Mouse (Mus musculus) limb, embryonic 15.5 days (tissue): ENCODE measurements around the gene Chd2. TPM values are rescaled to one million over a fixed set of nuclear protein-coding genes. Genes with fewer than 3 reads are reported as not detected.
"Not testable (repeated sequence)": the region's sequence is repeated elsewhere in the genome, so short reads cannot be mapped to it uniquely, and the experiment has no call there.

ENCODE experiments used
- ATAC-seq: fragments of 200-750 bp; cut with Nextera tagmentation; 2 replicates; pipeline ENCODE4 v1.8.0; 2017; ENCODE audit warnings: low read depth, moderate TSS enrichment; ENCODE audit not compliant: insufficient number of reproducible peaks, low FRiP score, low TSS enrichment
- H3K27ac ChIP-seq: fragments of 300-500 bp; sonication (generic); 2 replicates; pipeline ENCODE4 v1.5.1; 2015; ENCODE audit warnings: moderate library complexity, mild to moderate bottlenecking, inconsistent platforms
- H3K27me3 ChIP-seq: fragments of 300-500 bp; sonication (generic); 2 replicates; pipeline ENCODE4 v1.6.1; 2015; ENCODE audit warnings: inconsistent platforms
- H3K36me3 ChIP-seq: fragments of 300-500 bp; sonication (generic); 2 replicates; pipeline ENCODE4 v1.6.1; 2015; ENCODE audit warnings: inconsistent platforms
- H3K4me1 ChIP-seq: fragments of 300-500 bp; sonication (generic); 2 replicates; pipeline ENCODE4 v1.6.1; 2015; ENCODE audit warnings: inconsistent platforms
- H3K4me2 ChIP-seq: fragments of 300-500 bp; sonication (generic); 2 replicates; pipeline ENCODE4 v1.6.1; 2015; ENCODE audit warnings: mild to moderate bottlenecking, inconsistent platforms
- H3K4me3 ChIP-seq: fragments of 300-500 bp; sonication (generic); 2 replicates; pipeline ENCODE4 v1.5.1; 2015; ENCODE audit warnings: mild to moderate bottlenecking, inconsistent platforms
- H3K9ac ChIP-seq: fragments of 300-500 bp; sonication (generic); 2 replicates; pipeline ENCODE4 v1.6.1; 2015; ENCODE audit warnings: inconsistent platforms
- H3K9me3 ChIP-seq: fragments of 300-500 bp; sonication (generic); 2 replicates; pipeline ENCODE4 v1.6.1; 2016; ENCODE audit warnings: inconsistent platforms
- WGBS: fragments of 180-500 bp; shearing (Covaris S2); methylation state at CpG from one replicate; pipeline ENCODE4 v1.1.7; 2015; 5-methylcytosine and 5-hydroxymethylcytosine counted together
- polyA plus RNA-seq: library from polyadenylated mRNA; unstranded; fragments of >200 nt; fragmentation: Nextera tagmentation; extraction: Ambion mirVana; gene quantifications from 2 replicates; pipeline ENCODE4 v1.2.1, GENCODE M21; 2015

Gene Chd2
- polyA plus RNA-seq, 1 experiment from 2014 or later = 51.7 TPM

DNA sequence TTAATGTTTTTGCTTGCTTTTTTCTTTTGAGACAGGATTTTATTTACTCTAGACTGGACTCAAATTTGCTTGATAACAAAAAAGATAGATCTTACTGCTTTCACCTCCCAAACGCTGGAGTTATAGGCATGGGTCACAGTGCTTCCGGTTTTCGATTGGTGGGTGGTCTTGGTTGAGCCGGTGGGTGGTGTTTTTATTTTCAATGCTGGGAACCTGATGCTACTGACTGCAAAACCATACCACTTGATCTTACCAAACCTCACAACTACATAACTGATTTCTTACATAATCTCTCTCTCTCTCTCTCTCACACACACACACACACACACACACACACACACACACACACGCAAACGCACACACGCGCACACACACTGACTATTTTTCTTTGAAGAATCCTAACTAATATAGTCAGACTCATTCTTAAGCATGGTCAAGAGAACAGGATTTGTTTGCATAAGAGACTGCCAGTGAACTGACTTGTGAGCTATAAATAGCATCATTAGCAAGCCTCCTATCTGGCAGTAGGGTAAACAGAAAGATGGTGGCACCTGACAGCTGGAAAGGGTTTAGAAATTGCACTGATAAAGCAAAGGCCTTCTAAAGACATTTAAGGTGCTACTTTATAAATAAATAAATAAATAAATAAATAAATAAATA, 37.6 kb upstream of the Chd2 start:
- Histone ChIP-seq H3K4me1 (peaks cover 17% of the 10 kb centered on the region), H3K27ac (no peak overlapping the region), H3K36me3 (no peaks in the 10 kb centered on the region), H3K4me2 (no peak overlapping the region), H3K9me3 (no peaks in the 10 kb centered on the region), H3K27me3 (no peaks in the 10 kb centered on the region), H3K9ac (no peak overlapping the region), H3K4me3 (no peak overlapping the region)
- no peak for ATAC-seq
- WGBS = 65% methylated on average over 8 of the region's 8 CpGs

DNA sequence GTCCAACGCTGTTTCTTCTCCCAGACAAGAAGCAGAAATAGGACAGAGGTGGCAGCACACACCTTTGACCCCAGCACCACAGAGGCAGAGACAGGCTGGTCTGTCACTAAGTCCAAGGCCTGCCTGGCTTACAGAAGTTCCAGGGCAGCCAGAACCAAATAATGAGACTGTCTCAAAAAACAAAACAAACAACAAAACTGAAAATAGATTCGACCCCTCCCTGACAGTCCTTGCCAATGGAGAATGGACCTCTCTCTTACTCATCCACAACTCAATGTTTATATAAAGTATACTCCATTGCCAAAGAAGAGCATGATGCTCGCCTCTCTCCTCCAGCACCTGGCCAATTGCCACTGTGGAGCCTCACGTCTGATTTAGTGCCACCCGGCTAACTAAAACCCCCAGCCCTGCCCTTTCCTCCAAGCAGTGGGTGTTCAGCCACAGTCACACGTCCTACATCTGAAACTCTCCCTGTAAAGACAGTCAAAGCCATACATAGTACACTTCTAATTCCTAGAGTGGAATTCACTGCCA, 36.3 kb upstream of the Chd2 start:
- Histone ChIP-seq H3K4me3 (no peak overlapping the region), H3K9me3 (no peaks in the 10 kb centered on the region), H3K27me3 (no peaks in the 10 kb centered on the region), H3K9ac (no peak overlapping the region), H3K36me3 (no peaks in the 10 kb centered on the region), H3K4me1 (peaks cover 11% of the 10 kb centered on the region; the same call in 1 of the 2 replicates), H3K4me2 (no peak overlapping the region), H3K27ac (no peak overlapping the region)
- WGBS = 79% methylated on average over 6 of the region's 6 CpGs
- ATAC-seq = no peak

DNA sequence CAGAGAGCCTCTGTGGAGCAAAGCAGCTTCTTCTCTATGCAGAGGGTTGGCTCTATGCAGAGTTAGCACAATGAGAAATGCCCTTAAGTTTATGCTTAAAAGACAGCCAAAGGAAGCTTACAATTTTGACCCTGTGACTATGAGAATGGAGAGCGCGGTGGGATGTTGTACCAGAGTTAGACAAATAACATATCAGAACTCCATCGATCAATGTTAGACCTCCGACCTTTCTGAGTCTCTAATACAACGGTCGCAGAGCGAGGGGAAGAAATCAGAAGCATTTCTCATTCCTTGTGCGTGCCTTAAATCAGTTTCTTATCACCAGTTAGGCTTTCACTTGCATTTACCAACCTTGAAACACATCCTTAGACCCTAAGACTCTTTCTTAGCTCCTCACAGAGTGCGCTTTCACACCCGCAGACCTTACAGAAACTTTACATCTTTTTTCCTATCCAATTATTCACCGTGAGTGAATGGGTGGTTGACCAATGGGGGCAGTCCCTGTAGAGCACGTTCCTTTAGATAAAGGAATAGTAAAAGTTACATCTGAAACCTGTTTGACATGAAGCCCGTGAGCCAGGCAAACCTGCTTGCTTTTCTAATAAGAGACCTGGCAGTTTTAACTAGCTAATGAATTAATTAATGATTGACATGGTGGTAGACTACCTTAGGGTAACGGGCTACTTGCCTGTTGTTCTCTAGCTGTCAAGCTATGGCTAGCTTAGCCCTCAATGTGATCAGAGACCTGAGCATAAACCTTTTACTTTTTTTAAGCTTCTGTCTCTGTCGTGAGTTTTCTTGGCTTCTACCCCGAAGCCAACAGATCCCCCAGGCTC, 34.7 kb upstream of the Chd2 start:
- 61% methylated on average over 16 of the region's 16 CpGs for WGBS
- ATAC-seq = no peak
- peaks cover 8% of the 10 kb centered on the region; the same call in 1 of the 2 replicates for H3K4me1 ChIP-seq

DNA sequence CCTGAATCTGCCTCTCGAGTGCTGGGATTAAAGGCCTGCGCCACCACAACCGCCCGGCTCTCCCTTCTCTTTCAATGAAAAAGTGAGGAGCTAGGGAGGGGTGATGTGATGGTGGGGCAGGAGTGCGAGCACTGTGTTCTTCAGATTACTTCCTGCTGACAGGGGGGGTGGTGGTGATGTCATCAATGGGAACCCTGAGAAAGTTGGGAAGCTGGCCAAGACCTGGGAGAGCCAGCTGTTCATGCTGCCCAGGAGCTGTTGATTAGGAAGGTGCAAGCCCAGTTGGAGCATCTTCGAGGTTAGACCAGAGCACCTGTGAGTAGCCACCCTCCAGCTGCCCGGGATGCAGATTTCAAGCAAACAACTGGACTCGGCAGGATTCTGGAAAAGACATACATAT, 33.6 kb upstream of the Chd2 start:
- Histone ChIP-seq H3K9me3 (no peaks in the 10 kb centered on the region), H3K4me1 (peaks cover 8% of the 10 kb centered on the region; the same call in 1 of the 2 replicates), H3K27ac (no peak overlapping the region), H3K36me3 (no peaks in the 10 kb centered on the region), H3K4me3 (no peak overlapping the region), H3K4me2 (no peak overlapping the region), H3K27me3 (no peaks in the 10 kb centered on the region), H3K9ac (no peak overlapping the region)
- no peak for ATAC-seq
- WGBS = 49% methylated on average over 8 of the region's 8 CpGs

More for the DNA sequence above, 34.7 kb upstream of the Chd2 start:
- Histone ChIP-seq H3K4me2 (no peak overlapping the region), H3K9me3 (no peaks in the 10 kb centered on the region), H3K27ac (no peak overlapping the region), H3K4me3 (no peak overlapping the region), H3K9ac (no peak overlapping the region), H3K36me3 (no peaks in the 10 kb centered on the region), H3K27me3 (no peaks in the 10 kb centered on the region)

DNA sequence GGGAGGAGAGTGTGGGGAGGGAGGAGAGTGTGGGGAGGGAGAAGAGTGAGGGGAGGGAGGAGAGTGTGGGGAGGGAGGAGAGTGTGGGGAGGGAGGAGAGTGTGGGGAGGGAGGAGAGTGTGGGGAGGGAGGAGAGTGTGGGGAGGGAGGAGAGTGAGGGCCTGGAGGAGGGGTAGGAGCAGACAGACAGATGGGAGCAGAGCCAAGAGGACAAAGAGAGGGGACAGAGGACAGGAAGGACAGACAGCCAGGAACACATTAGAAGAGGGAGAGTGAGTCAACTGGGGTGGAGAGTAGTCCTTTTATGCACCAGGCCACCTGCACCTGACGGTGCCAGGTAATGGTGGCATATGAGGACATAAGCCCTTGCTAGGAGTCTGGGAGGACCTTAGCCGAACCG, 33.0 kb upstream of the Chd2 start:
- not testable (repeated sequence) for H3K4me3 ChIP-seq, ATAC-seq
- WGBS = 67% methylated on average over 3 of the region's 3 CpGs

DNA sequence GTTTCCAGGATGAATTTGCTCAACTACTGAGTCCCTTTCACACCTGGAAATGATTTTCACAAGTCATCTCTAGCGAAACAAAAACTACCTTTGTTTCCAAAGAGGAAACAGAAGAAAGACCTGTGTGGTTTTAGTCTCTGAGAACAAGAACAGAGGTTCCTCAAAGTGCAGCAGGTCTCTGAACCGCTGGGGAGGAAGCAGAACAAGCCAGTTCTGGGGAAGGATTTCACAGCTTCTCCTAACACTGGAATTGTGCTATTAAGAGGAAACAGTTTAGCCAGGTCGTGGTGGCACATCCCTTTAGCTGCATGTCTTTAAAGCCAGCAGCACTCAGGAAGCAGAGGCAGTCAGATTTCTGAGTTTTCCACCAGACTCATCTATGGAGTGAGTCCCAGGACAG, 30.9 kb upstream of the Chd2 start:
- Histone ChIP-seq H3K27ac (no peak overlapping the region), H3K9ac (no peak overlapping the region), H3K36me3 (no peaks in the 10 kb centered on the region), H3K4me1 (peaks cover 8% of the 10 kb centered on the region; the same call in 1 of the 2 replicates), H3K27me3 (no peaks in the 10 kb centered on the region), H3K4me2 (no peak overlapping the region), H3K4me3 (no peak overlapping the region), H3K9me3 (no peaks in the 10 kb centered on the region)
- ATAC-seq = no peak
- 60% methylated on average over 3 of the region's 3 CpGs for WGBS

More for the DNA sequence above, 33.0 kb upstream of the Chd2 start:
- not testable (repeated sequence) for H3K27me3 ChIP-seq, H3K4me2 ChIP-seq, H3K9me3 ChIP-seq, H3K36me3 ChIP-seq, H3K4me1 ChIP-seq, H3K27ac ChIP-seq, H3K9ac ChIP-seq

DNA sequence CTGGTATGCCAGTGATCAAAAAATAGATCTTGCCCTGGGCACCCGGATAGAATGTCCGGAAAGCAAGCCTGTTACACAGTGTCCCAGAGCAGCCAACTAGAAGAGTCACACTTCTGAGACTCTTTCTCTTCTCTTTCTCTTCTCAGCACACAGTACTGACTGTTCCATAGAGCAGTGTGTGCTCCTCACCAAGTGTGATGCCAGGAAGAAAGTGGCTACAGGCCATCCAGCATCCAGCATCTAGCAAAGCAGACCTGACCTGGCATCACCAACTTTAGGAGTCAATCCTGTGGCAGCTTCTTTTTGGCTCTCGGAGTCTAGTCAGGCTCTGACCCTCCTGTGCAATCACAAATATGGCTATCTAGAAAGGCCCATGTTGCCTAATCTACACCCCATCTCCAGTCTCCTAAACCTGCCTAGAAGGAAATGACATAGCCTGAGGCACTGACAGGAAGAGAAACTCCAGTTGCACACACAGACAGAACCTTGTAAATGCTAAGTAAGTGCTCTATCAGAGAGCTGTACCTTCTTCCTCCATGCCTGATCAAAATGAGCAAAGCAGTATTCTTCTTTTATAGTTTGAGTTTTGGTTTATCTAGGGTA, 27.3 kb upstream of the Chd2 start:
- H3K4me3 ChIP-seq = no peak overlapping the region
- H3K36me3 ChIP-seq = no peaks in the 10 kb centered on the region
- H3K9ac ChIP-seq = no peak overlapping the region
- no peaks in the 10 kb centered on the region for H3K4me1 ChIP-seq
- 64% methylated on average over 3 of the region's 3 CpGs for WGBS
- no peaks in the 10 kb centered on the region for H3K27me3 ChIP-seq
- H3K27ac ChIP-seq = no peak overlapping the region
- ATAC-seq = no peak
- no peak overlapping the region for H3K4me2 ChIP-seq
- H3K9me3 ChIP-seq = no peaks in the 10 kb centered on the region

DNA sequence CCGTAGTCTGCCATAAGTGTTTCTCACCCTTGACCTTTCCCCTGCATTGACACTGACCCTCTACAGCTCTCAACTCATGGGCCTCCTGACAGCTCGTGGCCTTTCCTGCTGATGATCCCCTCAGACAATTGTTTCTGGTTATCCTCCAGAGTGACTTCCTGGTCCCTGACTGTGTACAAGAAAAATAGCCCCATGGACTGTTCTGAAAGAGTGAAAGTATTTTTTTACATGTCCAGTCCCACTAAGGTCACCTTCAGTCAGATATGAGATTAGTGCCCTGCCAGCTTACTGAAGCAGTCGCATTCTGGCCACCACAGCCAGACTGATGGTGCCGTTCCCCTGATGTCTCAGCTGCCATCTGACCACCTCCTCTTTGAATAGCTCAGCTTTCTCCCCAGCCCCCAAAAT, 26.1 kb upstream of the Chd2 start:
- no peak overlapping the region for H3K9ac ChIP-seq
- no peaks in the 10 kb centered on the region for H3K27me3 ChIP-seq
- no peak overlapping the region for H3K27ac ChIP-seq
- no peak overlapping the region for H3K4me3 ChIP-seq
- no peaks in the 10 kb centered on the region for H3K4me1 ChIP-seq
- WGBS = 63% methylated on average over 4 of the region's 4 CpGs
- ATAC-seq = no peak
- H3K36me3 ChIP-seq = no peaks in the 10 kb centered on the region
- H3K4me2 ChIP-seq = no peak overlapping the region
- H3K9me3 ChIP-seq = no peaks in the 10 kb centered on the region

DNA sequence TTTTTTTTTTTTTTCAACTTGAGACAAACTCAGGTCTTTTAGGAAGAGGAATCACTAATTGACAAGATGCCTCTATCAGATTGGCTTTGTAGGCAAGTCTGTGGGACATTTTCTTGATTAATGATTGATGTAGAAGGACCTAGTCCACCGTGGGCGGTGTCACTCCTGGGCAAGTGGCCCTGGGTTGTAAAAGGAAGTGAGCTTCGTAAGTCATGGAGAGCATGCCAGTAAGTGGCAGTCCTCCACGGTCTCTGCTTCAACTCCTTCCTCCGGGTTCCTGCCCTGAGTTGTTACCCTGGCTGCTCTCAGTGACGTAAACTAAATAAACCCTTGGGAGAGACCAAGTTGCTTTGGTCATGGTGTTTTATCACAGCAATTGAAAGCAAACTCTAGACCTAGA, 22.5 kb upstream of the Chd2 start:
- Histone ChIP-seq H3K4me2 (no peak overlapping the region), H3K4me1 (peaks cover 7% of the 10 kb centered on the region), H3K9ac (no peak overlapping the region), H3K27ac (no peak overlapping the region), H3K27me3 (no peaks in the 10 kb centered on the region), H3K9me3 (no peaks in the 10 kb centered on the region), H3K4me3 (no peak overlapping the region), H3K36me3 (no peaks in the 10 kb centered on the region)
- WGBS = 86% methylated on average over 6 of the region's 6 CpGs
- ATAC-seq = no peak

DNA sequence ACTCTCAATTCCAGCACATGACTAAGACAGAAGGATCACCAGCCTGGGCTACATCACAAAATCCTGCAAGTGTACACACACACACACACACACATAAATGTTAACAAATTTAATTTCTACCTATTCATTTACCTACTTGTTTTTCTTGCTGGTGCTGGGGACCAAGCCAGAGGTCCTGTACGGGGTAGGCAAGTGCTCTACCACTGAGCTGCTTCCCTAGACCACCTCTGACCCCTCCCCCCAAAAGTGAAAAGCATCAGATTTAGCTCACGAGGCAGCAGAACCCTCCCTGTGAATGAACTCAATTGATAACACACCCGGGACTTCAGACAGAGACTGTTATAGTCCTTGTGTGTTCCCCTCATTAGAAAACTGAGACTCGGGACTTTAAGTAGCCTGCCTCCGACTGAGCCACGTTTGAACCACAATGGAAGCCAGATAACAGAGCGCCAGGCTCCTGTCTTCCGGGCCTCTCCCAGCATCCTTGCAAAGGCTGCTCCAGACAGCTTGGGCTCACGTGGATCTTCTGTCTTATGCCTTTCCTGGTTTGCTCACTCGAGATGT, 19.9 kb upstream of the Chd2 start:
- 33% methylated on average over 10 of the region's 10 CpGs for WGBS
- no peaks in the 10 kb centered on the region for H3K36me3 ChIP-seq
- no peak overlapping the region for H3K4me2 ChIP-seq
- H3K27ac ChIP-seq = no peak overlapping the region
- no peaks in the 10 kb centered on the region for H3K27me3 ChIP-seq
- H3K4me1 ChIP-seq = peaks cover 7% of the 10 kb centered on the region
- H3K4me3 ChIP-seq = no peak overlapping the region
- ATAC-seq = no peak
- H3K9me3 ChIP-seq = no peaks in the 10 kb centered on the region
- no peak overlapping the region for H3K9ac ChIP-seq

DNA sequence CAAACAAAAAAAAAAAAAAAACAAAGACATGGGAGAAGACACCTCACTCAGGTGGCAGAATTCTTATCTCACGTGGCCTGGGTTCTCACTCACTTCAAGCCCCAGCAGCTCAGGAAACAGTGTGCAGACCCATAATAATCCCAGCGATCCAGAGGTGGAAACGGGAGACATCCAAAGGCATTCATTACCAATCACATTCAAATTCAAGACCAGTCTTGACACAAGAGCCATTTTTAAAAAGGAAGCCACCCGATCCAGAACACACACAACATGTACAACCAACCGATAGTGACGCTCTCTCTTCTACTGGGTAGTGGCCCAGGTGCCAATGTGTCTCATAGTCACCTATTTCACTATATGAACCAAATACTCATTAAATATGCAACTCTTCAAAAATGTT, 19.2 kb upstream of the Chd2 start:
- Histone ChIP-seq H3K36me3 (no peaks in the 10 kb centered on the region), H3K4me2 (no peak overlapping the region), H3K9me3 (no peaks in the 10 kb centered on the region), H3K4me3 (no peak overlapping the region), H3K9ac (no peak overlapping the region), H3K27me3 (no peaks in the 10 kb centered on the region), H3K27ac (no peak overlapping the region), H3K4me1 (peaks cover 7% of the 10 kb centered on the region)
- WGBS = 93% methylated on average over 6 of the region's 6 CpGs
- ATAC-seq = no peak

DNA sequence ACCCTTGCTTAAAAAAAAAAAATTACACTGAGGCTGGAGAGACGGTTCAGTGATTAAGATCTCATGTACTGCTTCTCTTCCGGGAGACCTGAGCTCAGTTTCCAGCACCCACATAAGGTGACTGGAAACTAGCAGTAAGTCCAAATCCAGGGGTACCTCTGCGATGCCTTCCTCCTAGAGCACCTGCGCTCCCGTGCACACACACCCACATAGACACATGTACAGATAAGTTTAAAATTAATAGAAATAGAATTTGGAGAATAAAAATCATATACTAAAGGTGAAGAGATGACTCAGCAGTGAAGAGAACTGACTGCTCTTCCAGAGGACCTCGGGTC, 18.2 kb upstream of the Chd2 start:
- H3K27ac ChIP-seq = peak overlapping the region; percentile 100
- H3K36me3 ChIP-seq = no peaks in the 10 kb centered on the region
- peaks cover 7% of the 10 kb centered on the region for H3K4me1 ChIP-seq
- no peaks in the 10 kb centered on the region for H3K9me3 ChIP-seq
- WGBS = 75% methylated on average over 6 of the region's 6 CpGs
- H3K9ac ChIP-seq = no peak overlapping the region
- no peaks in the 10 kb centered on the region for H3K27me3 ChIP-seq
- H3K4me3 ChIP-seq = peak overlapping the region; percentile 92
- peak overlapping the region; percentile 49 for H3K4me2 ChIP-seq
- no peak for ATAC-seq
